Comparison of ENCODE assay signal across 37 mouse cellular contexts in the genomic region with DNA sequence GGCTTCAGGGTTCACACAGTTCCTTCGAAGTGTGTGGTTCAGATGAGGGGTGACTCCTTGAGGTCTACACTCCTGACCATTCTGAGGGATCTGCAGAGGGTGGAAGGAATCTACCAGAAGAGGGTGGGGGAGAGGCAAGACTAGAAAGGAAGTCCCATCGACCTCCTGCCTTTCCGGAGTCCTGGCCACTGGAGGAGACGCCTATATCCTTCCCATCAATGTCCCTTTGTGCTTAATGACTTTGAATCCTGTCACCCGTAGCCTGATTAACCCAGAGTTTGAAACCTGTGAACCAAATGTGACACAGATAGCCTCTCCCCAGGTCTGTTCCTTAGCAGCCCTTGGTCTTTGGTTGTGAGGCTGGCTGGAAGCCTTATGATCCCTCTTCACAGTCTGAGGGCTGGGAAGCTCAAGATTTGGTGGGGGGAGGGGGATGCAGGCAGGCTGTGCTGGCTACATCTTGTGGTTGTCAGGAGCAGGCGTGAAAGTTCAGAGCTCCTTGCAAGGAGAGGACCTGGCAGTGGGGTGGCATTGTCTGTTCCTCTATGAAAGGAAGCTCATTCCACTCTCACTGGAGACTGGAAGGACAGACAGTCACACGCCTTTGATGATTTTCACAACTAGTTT. TPM values are rescaled to one million over a fixed set of nuclear protein-coding genes. Genes with fewer than 3 reads are reported as not detected.
A peak's percentile ranks its signal among the peaks of the same experiment; 100 is the strongest.
DNase-seq lines count a peak whose midpoint lies in the region; ATAC-seq and TF ChIP-seq lines count a peak whose summit lies in the region.
"Had no signal": no experiment of that assay in that cellular context is flagged by ENCODE, and none has a peak within 500 bp of the region (broad histone marks: within the 10 kb centered on the region; RNA-seq: fewer than 3 reads in every experiment).

No protein-coding gene starts in this region.

- H3K36me3 ChIP-seq in heart, postnatal 0 days (replicated peaks; ENCODE audit: control insufficient read depth, insufficient read depth, low read length) = no peaks in the 10 kb centered on the region
- H3K36me3 ChIP-seq in lung, embryonic 16.5 days (ENCODE audit: control insufficient read depth, insufficient read depth, low read length) = no peaks in the 10 kb centered on the region
- H3K36me3 ChIP-seq: hindbrain, embryonic 12.5 days; intestine, embryonic 15.5 days; limb, embryonic 13.5 days; neural tube, embryonic 15.5 days had no signal

- ATAC-seq in heart, postnatal 0 days (ENCODE audit: insufficient read depth, low read depth) = peak; percentile 37; the same call in 1 of the 2 replicates
- 0 out of 2 replicates have a peak, but pooled peaks have one; percentile 29 for ATAC-seq in lung, embryonic 16.5 days (ENCODE audit: low read depth)
- ATAC-seq: CD4-positive, CD25-positive, alpha-beta regulatory T cell, adult 4 months; forebrain, embryonic 14.5 days; hindbrain, postnatal 0 days; intestine, embryonic 15.5 days had no signal

- no peak for TF ChIP-seq CTCF in heart, postnatal 0 days (IDR thresholded peaks at IDR 0.05; ENCODE audit: low read depth)

- H3K27me3 ChIP-seq in heart, postnatal 0 days (ENCODE audit: control insufficient read depth, insufficient read depth, low read length) = no peaks in the 10 kb centered on the region
- no peaks in the 10 kb centered on the region for H3K27me3 ChIP-seq in lung, embryonic 16.5 days (ENCODE audit: control insufficient read depth, insufficient read depth, low read depth, low read length)
- H3K27me3 ChIP-seq: hindbrain, embryonic 12.5 days; intestine, embryonic 15.5 days; limb, embryonic 13.5 days; neural tube, embryonic 15.5 days had no signal

- H3K4me1 ChIP-seq in heart, postnatal 0 days (ENCODE audit: control insufficient read depth, insufficient read depth) = no peaks in the 10 kb centered on the region
- no peaks in the 10 kb centered on the region for H3K4me1 ChIP-seq in lung, embryonic 16.5 days (replicated peaks; ENCODE audit: control insufficient read depth, insufficient read depth, low read length)
- H3K4me1 ChIP-seq: hindbrain, embryonic 12.5 days; limb, embryonic 13.5 days; neural tube, embryonic 15.5 days had no signal

- H3K27ac ChIP-seq in heart, postnatal 0 days (ENCODE audit: low read depth) = peak overlapping the region; percentile 76
- H3K27ac ChIP-seq in lung, embryonic 16.5 days (ENCODE audit: low read length) = peak overlapping the region; percentile 38; the same call in 1 of the 2 replicates
- H3K27ac ChIP-seq: hindbrain, embryonic 12.5 days; hindbrain, postnatal 0 days; intestine, embryonic 15.5 days; limb, embryonic 13.5 days; macrophage; neural tube, embryonic 15.5 days had no signal

- 38% methylated on average over 7 of the region's 7 CpGs for WGBS in heart, postnatal 0 days
- WGBS in lung, embryonic 16.5 days = 46% methylated on average over 7 of the region's 7 CpGs

- TF ChIP-seq EP300 in heart, postnatal 0 days (IDR thresholded peaks at IDR 0.05; ENCODE audit: low read depth) = peak; percentile 67; the same call in 1 of the 2 replicates

- H3K9ac ChIP-seq in heart, postnatal 0 days (replicated peaks; ENCODE audit: low read depth, low read length) = no peak overlapping the region
- H3K9ac ChIP-seq in lung, embryonic 16.5 days (ENCODE audit: low read length) = no peak overlapping the region
- H3K9ac ChIP-seq: hindbrain, embryonic 12.5 days; intestine, embryonic 15.5 days; limb, embryonic 13.5 days; neural tube, embryonic 15.5 days had no signal

- H3K4me2 ChIP-seq in heart, postnatal 0 days (ENCODE audit: low read depth, low read length) = no peak overlapping the region
- no peak overlapping the region for H3K4me2 ChIP-seq in lung, embryonic 16.5 days (ENCODE audit: low read depth, low read length)
- H3K4me2 ChIP-seq: hindbrain, embryonic 12.5 days; intestine, embryonic 15.5 days; limb, embryonic 13.5 days; liver, embryonic 11.5 days; neural tube, embryonic 15.5 days had no signal

- no peak overlapping the region for H3K4me3 ChIP-seq in heart, postnatal 0 days (ENCODE audit: low read depth, low read length)
- no peak overlapping the region for H3K4me3 ChIP-seq in lung, embryonic 16.5 days (ENCODE audit: low read length)
- H3K4me3 ChIP-seq: hindbrain, embryonic 12.5 days; intestine, embryonic 15.5 days; limb, embryonic 13.5 days; neural tube, embryonic 15.5 days had no signal

- peak; percentile 29 to 71 for DNase-seq in heart, adult 18-20 months
- no peak for DNase-seq in heart, postnatal 25 days (ENCODE audit: low spot score)
- no peak for DNase-seq in heart, postnatal 0 days (ENCODE audit: low spot score)
- no peak for DNase-seq in heart, postnatal 10 days
- DNase-seq in lung, postnatal 14 days = no peak
- DNase-seq in lung, postnatal 4 days = peak; percentile 22 to 32
- no peak for DNase-seq in adrenal gland, postnatal 10 days
- DNase-seq: cerebellum, adult 9-10 months; cerebellum, postnatal 36 days; midbrain, embryonic 14.5 days; retina, postnatal 1 day; right cerebral cortex, postnatal 14 days; thymus, postnatal 4 days had no signal

- intact Hi-C loops in heart, postnatal 25 days (cut with DNase I) = loop anchor here (2.0 kb wide), 1 partner anchor 14 kb away; no protein-coding TSS in a partner anchor
- intact Hi-C loops in heart, postnatal 10 days (cut with DNase I) = no loop called here

- no peaks in the 10 kb centered on the region for H3K9me3 ChIP-seq in heart, postnatal 0 days (replicated peaks; ENCODE audit: control insufficient read depth, low read length)
- H3K9me3 ChIP-seq in lung, embryonic 16.5 days (ENCODE audit: control insufficient read depth, low read length) = no peaks in the 10 kb centered on the region
- H3K9me3 ChIP-seq: hindbrain, embryonic 12.5 days; intestine, embryonic 15.5 days; limb, embryonic 13.5 days; neural tube, embryonic 15.5 days had no signal

RNA-seq across cellular contexts. Expression of gene Cldn19, which starts 6.0 kb away (rescaled TPM):
- total RNA-seq in heart, adult 18-20 months (2021) = not detected
- under 1 TPM in 1 of 2 experiments, not detected in 1; 0.06 TPM for total RNA-seq in heart, postnatal 25 days (2021)
- total RNA-seq in heart, postnatal 0 days (2014; rRNA removed; ENCODE audit: low replicate concordance) = not detected in 2 replicates
- 0.05 TPM in 1 of 2 replicates, not detected in the other for polyA plus RNA-seq in heart, postnatal 0 days (2015; fragmentation: Nextera tagmentation; extraction: Ambion mirVana)
- total RNA-seq in heart, postnatal 10 days (2021) = under 1 TPM; 0.17 to 0.43 TPM
- polyA plus RNA-seq in lung, embryonic 16.5 days (2015; fragmentation: Nextera tagmentation; extraction: Ambion mirVana) = 0.15 and 0.18 TPM in 2 replicates
- under 1 TPM; 0.54 to 0.64 TPM for total RNA-seq in adrenal gland, postnatal 10 days (2021)
- total RNA-seq: megakaryocyte-erythroid progenitor cell, adult 5-6 weeks had no signal
- polyA plus RNA-seq: CD4-positive, CD25-positive, alpha-beta regulatory T cell, adult 4 months; embryonic facial prominence, embryonic 11.5 days; heart, embryonic 14.5 days; liver, embryonic 11.5 days; liver, embryonic 16.5 days; macrophage; small intestine, adult 2 months; stomach, embryonic 14.5 days; testis, adult 2 months; thymus, postnatal 0 days had no signal

RNA-seq across cellular contexts. Expression of gene P3h1, which starts 28.5 kb away (rescaled TPM):
- 1 to 10 TPM; 9.4 to 9.9 TPM for total RNA-seq in heart, adult 18-20 months (2021)
- 10 to 100 TPM; 15.0 to 15.7 TPM for total RNA-seq in heart, postnatal 25 days (2021)
- 34.3 and 40.8 TPM in 2 replicates for total RNA-seq in heart, postnatal 0 days (2014; rRNA removed; ENCODE audit: low replicate concordance)
- 20.5 and 23.5 TPM in 2 replicates for polyA plus RNA-seq in heart, postnatal 0 days (2015; fragmentation: Nextera tagmentation; extraction: Ambion mirVana)
- 10 to 100 TPM; 23.5 to 24.7 TPM for total RNA-seq in heart, postnatal 10 days (2021)
- 34.9 and 36.2 TPM in 2 replicates for polyA plus RNA-seq in lung, embryonic 16.5 days (2015; fragmentation: Nextera tagmentation; extraction: Ambion mirVana)
- 10 to 100 TPM; 26.2 to 29.3 TPM for total RNA-seq in adrenal gland, postnatal 10 days (2021)

RNA-seq across cellular contexts. Expression of gene AU022252, which starts 28.7 kb away (rescaled TPM):
- 10 to 100 TPM; 24.8 to 26.5 TPM for total RNA-seq in heart, adult 18-20 months (2021)
- total RNA-seq in heart, postnatal 25 days (2021) = 10 to 100 TPM; 21.5 to 23.5 TPM
- 7.1 and 7.5 TPM in 2 replicates for total RNA-seq in heart, postnatal 0 days (2014; rRNA removed; ENCODE audit: low replicate concordance)
- 15.5 and 18.4 TPM in 2 replicates for polyA plus RNA-seq in heart, postnatal 0 days (2015; fragmentation: Nextera tagmentation; extraction: Ambion mirVana)
- 10 to 100 TPM; 13.8 to 18.2 TPM for total RNA-seq in heart, postnatal 10 days (2021)
- 26.5 and 30.8 TPM in 2 replicates for polyA plus RNA-seq in lung, embryonic 16.5 days (2015; fragmentation: Nextera tagmentation; extraction: Ambion mirVana)
- total RNA-seq in adrenal gland, postnatal 10 days (2021) = 10 to 100 TPM; 24.9 to 25.6 TPM

RNA-seq across cellular contexts. Expression of gene Ybx1, which starts 33.2 kb away (rescaled TPM):
- 100 to 1,000 TPM; 684 to 750 TPM for total RNA-seq in heart, adult 18-20 months (2021)
- 100 to 1,000 TPM; 786 to 800 TPM for total RNA-seq in heart, postnatal 25 days (2021)
- total RNA-seq in heart, postnatal 0 days (2014; rRNA removed; ENCODE audit: low replicate concordance) = 292 and 309 TPM in 2 replicates
- 515 and 546 TPM in 2 replicates for polyA plus RNA-seq in heart, postnatal 0 days (2015; fragmentation: Nextera tagmentation; extraction: Ambion mirVana)
- 100 to 1,000 TPM; 750 to 806 TPM for total RNA-seq in heart, postnatal 10 days (2021)
- polyA plus RNA-seq in lung, embryonic 16.5 days (2015; fragmentation: Nextera tagmentation; extraction: Ambion mirVana) = 412 and 442 TPM in 2 replicates
- total RNA-seq in adrenal gland, postnatal 10 days (2021) = 100 to 1,000 TPM; 521 to 559 TPM

RNA-seq across cellular contexts. Expression of gene Tmem269, which starts 43.2 kb away (rescaled TPM):
- total RNA-seq in heart, adult 18-20 months (2021) = not detected
- not detected for total RNA-seq in heart, postnatal 25 days (2021)
- not detected in 2 replicates for total RNA-seq in heart, postnatal 0 days (2014; rRNA removed; ENCODE audit: low replicate concordance)
- polyA plus RNA-seq in heart, postnatal 0 days (2015; fragmentation: Nextera tagmentation; extraction: Ambion mirVana) = not detected in 2 replicates
- total RNA-seq in heart, postnatal 10 days (2021) = not detected
- polyA plus RNA-seq in lung, embryonic 16.5 days (2015; fragmentation: Nextera tagmentation; extraction: Ambion mirVana) = not detected in 2 replicates
- total RNA-seq in adrenal gland, postnatal 10 days (2021) = under 1 TPM; 0.27 to 0.39 TPM
- total RNA-seq: adrenal gland, adult 18-20 months; adrenal gland, postnatal 4 days; gastrocnemius, adult 18-20 months; gastrocnemius, postnatal 4 days; layer of hippocampus, postnatal 10 days; megakaryocyte-erythroid progenitor cell, adult 5-6 weeks had no signal
- polyA plus RNA-seq: CD4-positive, CD25-positive, alpha-beta regulatory T cell, adult 4 months; embryonic facial prominence, embryonic 11.5 days; intestine, embryonic 15.5 days; kidney, embryonic 14.5 days; liver, embryonic 11.5 days; liver, embryonic 16.5 days; macrophage; stomach, embryonic 14.5 days had no signal

Comparison
In these comparisons a context has a peak if more than half of its experiments do, and no peak if none do; other contexts are left out.
1. DNase-seq: peak in heart, adult 18-20 months (2 of 2) and lung, postnatal 4 days (2 of 2); none in heart, postnatal 25 days (single experiment), heart, postnatal 0 days (single experiment), heart, postnatal 10 days (0 of 2), lung, postnatal 14 days (single experiment) and adrenal gland, postnatal 10 days (single experiment).